8 mouse cellular contexts compared by ENCODE assay signal in the genomic region with DNA sequence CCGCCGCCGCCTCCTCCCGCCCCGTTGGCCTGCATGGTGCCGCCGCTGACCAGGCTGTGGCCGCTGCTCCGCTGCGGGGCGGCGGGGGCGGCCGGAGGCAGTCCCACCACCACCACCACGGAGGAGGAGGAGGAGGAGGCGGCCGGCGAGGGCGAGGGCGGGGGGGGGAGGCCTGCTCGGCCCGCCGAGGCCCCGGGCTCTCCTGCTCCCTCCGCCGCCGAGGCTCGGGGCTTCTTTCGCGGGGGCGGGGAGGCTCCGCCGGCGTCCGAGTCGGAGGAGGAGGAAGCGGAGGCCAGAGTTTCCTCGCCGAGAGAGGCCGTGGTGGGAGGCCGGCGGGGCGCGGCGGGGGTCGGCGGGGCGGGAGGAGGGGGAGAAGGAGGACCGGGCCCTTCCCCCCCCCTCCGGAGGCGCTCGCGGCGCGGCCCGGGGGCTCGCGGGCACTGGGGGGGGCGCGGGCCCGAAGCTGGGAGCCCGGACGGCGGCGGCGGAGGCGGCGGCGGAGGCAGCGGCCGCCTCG. TPM values are rescaled to one million over a fixed set of nuclear protein-coding genes. Genes with fewer than 3 reads are reported as not detected.
DNase-seq lines count a peak whose midpoint lies in the region; ATAC-seq and TF ChIP-seq lines count a peak whose summit lies in the region.

No protein-coding gene starts in this region.

- DNase-seq in cerebellum, adult 2 months, result peak in 1 of 2 experiments; percentile 56
- no peak for DNase-seq in cerebellum, adult 9-10 months
- no peak for DNase-seq in thymus, adult 2 months
- DNase-seq in thymus, postnatal 25 days, result no peak
- peak; percentile 43 to 48 for DNase-seq in gastrocnemius, postnatal 4 days (ENCODE audit: low spot score in 2 of 2)
- DNase-seq in layer of hippocampus, adult 8-10 months (ENCODE audit: low spot score in 2 of 2), result no peak

- no peaks in the 10 kb centered on the region for H3K4me1 ChIP-seq in cerebellum, adult 2 months (ENCODE audit: control insufficient read depth, insufficient read depth, low read length)
- peaks cover 12% of the 10 kb centered on the region for H3K4me1 ChIP-seq in thymus, adult 2 months (replicated peaks; ENCODE audit: control insufficient read depth, insufficient read depth, low read length)
- peaks cover 23% of the 10 kb centered on the region for H3K4me1 ChIP-seq in limb, embryonic 15.5 days
- peaks cover 31% of the 10 kb centered on the region for H3K4me1 ChIP-seq in neural tube, embryonic 13.5 days (replicated peaks)

- TF ChIP-seq POLR2A in cerebellum, adult 2 months (IDR thresholded peaks at IDR 0.05; ENCODE audit: borderline replicate concordance, insufficient read depth, low read length), result no peak
- no peak for TF ChIP-seq POLR2A in thymus, adult 2 months (IDR thresholded peaks at IDR 0.05; ENCODE audit: control insufficient read depth, extremely low read depth, insufficient read depth, low read length, poor library complexity)

- H3K4me3 ChIP-seq in cerebellum, adult 2 months (replicated peaks; ENCODE audit: insufficient read depth, low read depth, low read length), result peak overlapping the region; percentile 88
- H3K4me3 ChIP-seq in thymus, adult 2 months (ENCODE audit: control insufficient read depth, insufficient read depth, low read length), result peak overlapping the region; percentile 98
- H3K4me3 ChIP-seq in limb, embryonic 15.5 days, result peak overlapping the region; percentile 99
- peak overlapping the region; percentile 100 for H3K4me3 ChIP-seq in neural tube, embryonic 13.5 days

- H3K4me2 ChIP-seq in limb, embryonic 15.5 days, result peak overlapping the region; percentile 78
- H3K4me2 ChIP-seq in neural tube, embryonic 13.5 days, result peak overlapping the region; percentile 84

- peak; percentile 46 for ATAC-seq in limb, embryonic 15.5 days (ENCODE audit: insufficient number of reproducible peaks, low FRiP score, low TSS enrichment, low read depth)
- ATAC-seq in neural tube, embryonic 13.5 days (ENCODE audit: low read depth), result peak; percentile 30

- no peaks in the 10 kb centered on the region for H3K27me3 ChIP-seq in cerebellum, adult 2 months (ENCODE audit: control insufficient read depth, insufficient read depth, low read length)
- no peaks in the 10 kb centered on the region for H3K27me3 ChIP-seq in thymus, adult 2 months (ENCODE audit: control insufficient read depth, insufficient read depth, low read length)
- no peaks in the 10 kb centered on the region for H3K27me3 ChIP-seq in limb, embryonic 15.5 days
- H3K27me3 ChIP-seq in neural tube, embryonic 13.5 days, result no peaks in the 10 kb centered on the region

- peaks cover 7% of the 10 kb centered on the region for H3K36me3 ChIP-seq in thymus, adult 2 months (ENCODE audit: control insufficient read depth, insufficient read depth, low read length)
- H3K36me3 ChIP-seq in limb, embryonic 15.5 days, result peaks cover 6% of the 10 kb centered on the region; the same call in 1 of the 2 replicates
- H3K36me3 ChIP-seq in neural tube, embryonic 13.5 days, result peaks cover 12% of the 10 kb centered on the region

- H3K9ac ChIP-seq in limb, embryonic 15.5 days, result peak overlapping the region; percentile 98
- peak overlapping the region; percentile 99 for H3K9ac ChIP-seq in neural tube, embryonic 13.5 days

- H3K9me3 ChIP-seq in limb, embryonic 15.5 days, result no peaks in the 10 kb centered on the region
- no peaks in the 10 kb centered on the region for H3K9me3 ChIP-seq in neural tube, embryonic 13.5 days

- H3K27ac ChIP-seq in cerebellum, adult 2 months (ENCODE audit: insufficient read depth, low read length), result peak overlapping the region; percentile 24
- no peak overlapping the region for H3K27ac ChIP-seq in thymus, adult 2 months (ENCODE audit: control insufficient read depth, insufficient read depth, low read length)
- H3K27ac ChIP-seq in limb, embryonic 15.5 days, result peak overlapping the region; percentile 94
- peak overlapping the region; percentile 95 for H3K27ac ChIP-seq in neural tube, embryonic 13.5 days (replicated peaks)

- WGBS in cerebellum, adult 2 months, result 2% methylated on average over 30 of the region's 72 CpGs
- WGBS in thymus, adult 2 months, result 1% methylated on average over 35 of the region's 72 CpGs
- 4% methylated on average over 17 of the region's 72 CpGs for WGBS in limb, embryonic 15.5 days
- WGBS in neural tube, embryonic 13.5 days, result 0% methylated on average over 16 of the region's 72 CpGs

- no peak for TF ChIP-seq CTCF in cerebellum, adult 2 months (IDR thresholded peaks at IDR 0.05; ENCODE audit: borderline replicate concordance, insufficient read depth, low read depth, low read length)
- TF ChIP-seq CTCF in thymus, adult 2 months (IDR thresholded peaks at IDR 0.05; ENCODE audit: borderline replicate concordance, control insufficient read depth, extremely low read depth, insufficient read depth, low read length, poor library complexity), result no peak

RNA-seq across cellular contexts. Expression of a gene that starts 0.3 kb away (rescaled TPM):
- polyA plus RNA-seq in cerebellum, adult 2 months (2012; rRNA removed), result 47.0 and 47.8 TPM in 2 replicates
- 62.4 and 74.9 TPM in 2 replicates for polyA plus RNA-seq in thymus, adult 2 months (2012; rRNA removed)
- total RNA-seq in gastrocnemius, postnatal 4 days (2021), result 100 to 1,000 TPM; 118 to 125 TPM
- 28.3 and 32.6 TPM in 2 replicates for polyA plus RNA-seq in limb, embryonic 15.5 days (2015; fragmentation: Nextera tagmentation; extraction: Ambion mirVana)
- polyA plus RNA-seq in neural tube, embryonic 13.5 days (2015; fragmentation: Nextera tagmentation; extraction: Ambion mirVana), result 39.3 and 45.9 TPM in 2 replicates
- total RNA-seq in layer of hippocampus, adult 8-10 months (2022), result 100 to 1,000 TPM; 109 to 123 (median 113) TPM

Comparison
In these comparisons a context has a peak if more than half of its experiments do, and no peak if none do; other contexts are left out.
1. DNase-seq: peak in gastrocnemius, postnatal 4 days (2 of 2); none in cerebellum, adult 9-10 months (single experiment), thymus, adult 2 months (single experiment), thymus, postnatal 25 days (single experiment) and layer of hippocampus, adult 8-10 months (0 of 2).
2. Peak in every context shown above with its lines, with median percentiles within 50 percentile points of each other: H3K4me3 ChIP-seq.